Mouse (Mus musculus): ENCODE results near the gene Mcoln1. TPM values are rescaled to one million over a fixed set of nuclear protein-coding genes. Genes with fewer than 3 reads are reported as not detected.
A peak's percentile ranks its signal among the peaks of the same experiment; 100 is the strongest.

The Mcoln1 gene
- 31.3 and 48.1 TPM in 2 replicates for polyA plus RNA-seq (2014; fragmentation: Nextera tagmentation; extraction: Ambion mirVana)

DNA sequence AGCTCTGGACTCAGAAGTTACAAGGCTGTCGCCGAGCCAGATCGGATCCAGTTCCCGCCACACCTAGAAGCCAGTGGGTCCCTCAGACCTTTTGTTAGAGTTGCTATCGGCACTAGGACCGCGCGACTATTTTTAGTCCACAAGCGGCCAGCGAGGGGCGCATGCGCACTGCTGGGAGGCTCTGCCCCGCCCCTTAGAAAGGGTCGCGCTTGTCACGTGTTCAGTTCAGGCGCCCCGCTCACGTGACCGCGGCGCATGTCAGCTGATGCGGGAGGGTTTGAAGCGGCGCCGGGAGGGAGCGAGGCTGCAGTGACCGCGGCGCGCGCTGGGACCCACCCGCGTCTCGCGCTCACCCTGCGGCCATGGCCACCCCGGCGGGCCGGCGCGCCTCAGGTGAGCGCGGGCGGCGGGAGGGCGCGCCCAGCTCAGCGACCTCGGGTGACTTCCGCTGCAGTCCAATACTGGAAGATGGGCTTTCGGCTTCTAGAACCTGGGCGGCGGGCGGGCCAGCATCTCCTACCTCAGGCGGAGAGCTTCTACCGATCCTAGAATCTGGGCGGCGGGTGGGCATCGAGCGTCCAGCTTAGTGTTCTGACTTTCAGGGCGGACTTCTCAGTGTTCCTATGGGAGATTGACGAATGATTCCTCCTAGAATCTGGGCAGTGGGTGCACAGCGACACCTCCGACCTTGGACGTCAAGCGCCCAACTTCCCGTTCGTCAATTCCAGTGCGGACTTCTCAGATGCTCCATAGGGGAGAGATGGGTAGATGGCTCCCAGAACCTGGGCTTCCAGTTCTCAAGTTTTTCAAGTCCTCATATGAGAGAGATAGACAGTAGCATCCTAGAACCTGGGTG lies at the start of gene Mcoln1:
Gene Mcoln1 (plus strand): TSS at position 223 of the 856 bp plus-strand sequence.
- Histone ChIP-seq H3K4me2 (peak within 1 kb of the TSS; percentile 88), H3K9ac (ENCODE audit: low read depth, low read length) (peak within 1 kb of the TSS; percentile 89), H3K4me1 (ENCODE audit: control insufficient read depth, insufficient read depth, low read length) (peaks cover 9% of the 10 kb centered on the region; the same call in 1 of the 2 replicates), H3K27me3 (ENCODE audit: control insufficient read depth, insufficient read depth, low read length) (no peaks in the 10 kb centered on the region), H3K9me3 (replicated peaks; ENCODE audit: control insufficient read depth, low read length) (peaks cover 6% of the 10 kb centered on the region; the same call in 1 of the 2 replicates), H3K36me3 (ENCODE audit: control insufficient read depth, insufficient read depth, low read length) (peaks cover 16% of the 10 kb centered on the region), H3K4me3 (ENCODE audit: low read depth, low read length) (peak within 1 kb of the TSS; percentile 88), H3K27ac (ENCODE audit: low read depth, low read length) (peak within 1 kb of the TSS; percentile 90)
- WGBS (ENCODE audit: insufficient replicate concordance): under 1% methylated on average over 70 of the region's 70 CpGs
- ATAC-seq (replicated peaks; ENCODE audit: insufficient number of reproducible peaks, low FRiP score, low TSS enrichment): peak; percentile 89

DNA sequence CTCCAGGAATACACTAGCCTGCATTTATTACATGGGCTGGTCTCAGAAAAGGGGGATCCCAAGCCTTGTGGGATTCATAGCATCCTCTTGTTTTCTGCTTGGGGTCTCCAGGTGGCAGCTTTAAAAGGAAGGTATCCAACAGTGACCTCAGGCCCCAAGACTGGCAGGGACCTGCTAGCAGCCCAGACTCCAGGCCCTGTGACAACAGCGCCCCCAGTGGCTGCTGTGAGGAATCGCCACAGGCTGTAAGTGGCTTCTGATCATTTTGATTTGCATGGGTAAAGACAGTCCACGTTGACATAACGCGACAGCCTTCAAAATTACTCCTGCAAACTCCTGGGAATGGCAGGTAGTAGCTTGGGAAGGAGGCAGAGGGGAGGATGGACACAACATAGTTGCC lies 49.6 kb upstream of the Mcoln1 start:
- 38% methylated on average over 5 of the region's 5 CpGs for WGBS (ENCODE audit: insufficient replicate concordance)
- H3K27ac ChIP-seq (ENCODE audit: low read depth, low read length): no peak overlapping the region
- peaks cover 29% of the 10 kb centered on the region for H3K36me3 ChIP-seq (ENCODE audit: control insufficient read depth, insufficient read depth, low read length)

DNA sequence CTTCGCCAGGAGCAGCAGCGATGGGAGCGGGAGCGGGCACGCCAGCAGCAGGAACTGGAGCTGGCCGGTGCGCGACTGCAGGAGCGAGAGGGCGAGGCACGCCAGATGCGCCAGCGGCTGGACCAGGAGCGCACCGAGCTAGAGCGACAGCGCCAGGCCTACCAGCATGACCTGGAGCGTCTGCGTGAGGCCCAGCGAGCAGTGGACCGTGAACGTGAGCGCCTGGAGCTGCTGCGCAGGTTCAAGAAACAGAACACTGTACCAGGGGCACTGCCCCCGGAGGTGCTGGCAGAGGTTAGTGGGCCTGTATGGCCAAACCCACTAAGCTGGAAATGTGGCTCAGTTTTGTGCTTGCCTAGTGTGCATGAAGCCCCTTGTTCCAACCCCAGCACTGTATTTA lies 48.3 kb upstream of the Mcoln1 start:
- no peak overlapping the region for H3K4me3 ChIP-seq (ENCODE audit: low read depth, low read length)
- no peaks in the 10 kb centered on the region for H3K27me3 ChIP-seq (ENCODE audit: control insufficient read depth, insufficient read depth, low read length)
- H3K27ac ChIP-seq (ENCODE audit: low read depth, low read length): no peak overlapping the region
- no peaks in the 10 kb centered on the region for H3K9me3 ChIP-seq (replicated peaks; ENCODE audit: control insufficient read depth, low read length)
- H3K4me1 ChIP-seq (ENCODE audit: control insufficient read depth, insufficient read depth, low read length): no peaks in the 10 kb centered on the region
- WGBS (ENCODE audit: insufficient replicate concordance): 94% methylated on average over 25 of the region's 25 CpGs
- no peak overlapping the region for H3K4me2 ChIP-seq
- peaks cover 38% of the 10 kb centered on the region for H3K36me3 ChIP-seq (ENCODE audit: control insufficient read depth, insufficient read depth, low read length)
- no peak for ATAC-seq (replicated peaks; ENCODE audit: insufficient number of reproducible peaks, low FRiP score, low TSS enrichment)
- no peak overlapping the region for H3K9ac ChIP-seq (ENCODE audit: low read depth, low read length)

More for the DNA sequence above, 49.6 kb upstream of the Mcoln1 start:
- no peak overlapping the region for H3K9ac ChIP-seq (ENCODE audit: low read depth, low read length)
- H3K4me2 ChIP-seq: no peak overlapping the region
- ATAC-seq (replicated peaks; ENCODE audit: insufficient number of reproducible peaks, low FRiP score, low TSS enrichment): no peak
- no peaks in the 10 kb centered on the region for H3K4me1 ChIP-seq (ENCODE audit: control insufficient read depth, insufficient read depth, low read length)
- H3K4me3 ChIP-seq (ENCODE audit: low read depth, low read length): no peak overlapping the region
- H3K9me3 ChIP-seq (replicated peaks; ENCODE audit: control insufficient read depth, low read length): no peaks in the 10 kb centered on the region
- no peaks in the 10 kb centered on the region for H3K27me3 ChIP-seq (ENCODE audit: control insufficient read depth, insufficient read depth, low read length)

DNA sequence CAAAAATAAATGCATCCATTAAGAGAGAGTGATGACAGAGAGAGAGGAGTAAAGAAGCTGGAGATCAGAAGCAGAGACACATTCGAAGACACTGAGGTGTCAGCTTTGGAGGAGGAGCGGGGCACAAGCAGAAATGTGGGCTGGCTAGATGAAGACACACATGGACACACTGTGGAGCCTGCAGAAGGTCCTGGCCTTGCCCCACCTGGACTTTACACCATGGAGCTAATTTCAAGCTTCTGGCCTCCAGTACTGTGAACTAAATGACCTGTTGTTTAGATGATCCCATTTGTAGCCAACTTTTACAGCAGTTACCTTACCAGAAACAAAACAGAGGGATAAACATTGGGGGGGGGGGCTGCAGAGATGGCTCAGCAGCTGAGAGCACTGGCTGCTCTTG lies 37.0 kb upstream of the Mcoln1 start:
- H3K9ac ChIP-seq (ENCODE audit: low read depth, low read length): no peak overlapping the region
- H3K36me3 ChIP-seq (ENCODE audit: control insufficient read depth, insufficient read depth, low read length): peaks cover 6% of the 10 kb centered on the region; the same call in 1 of the 2 replicates
- H3K4me1 ChIP-seq (ENCODE audit: control insufficient read depth, insufficient read depth, low read length): no peaks in the 10 kb centered on the region
- H3K4me3 ChIP-seq (ENCODE audit: low read depth, low read length): no peak overlapping the region
- H3K4me2 ChIP-seq: no peak overlapping the region
- WGBS (ENCODE audit: insufficient replicate concordance): 85% methylated on average over 2 of the region's 2 CpGs
- ATAC-seq (replicated peaks; ENCODE audit: insufficient number of reproducible peaks, low FRiP score, low TSS enrichment): no peak
- H3K27ac ChIP-seq (ENCODE audit: low read depth, low read length): no peak overlapping the region
- no peaks in the 10 kb centered on the region for H3K9me3 ChIP-seq (replicated peaks; ENCODE audit: control insufficient read depth, low read length)
- H3K27me3 ChIP-seq (ENCODE audit: control insufficient read depth, insufficient read depth, low read length): no peaks in the 10 kb centered on the region

DNA sequence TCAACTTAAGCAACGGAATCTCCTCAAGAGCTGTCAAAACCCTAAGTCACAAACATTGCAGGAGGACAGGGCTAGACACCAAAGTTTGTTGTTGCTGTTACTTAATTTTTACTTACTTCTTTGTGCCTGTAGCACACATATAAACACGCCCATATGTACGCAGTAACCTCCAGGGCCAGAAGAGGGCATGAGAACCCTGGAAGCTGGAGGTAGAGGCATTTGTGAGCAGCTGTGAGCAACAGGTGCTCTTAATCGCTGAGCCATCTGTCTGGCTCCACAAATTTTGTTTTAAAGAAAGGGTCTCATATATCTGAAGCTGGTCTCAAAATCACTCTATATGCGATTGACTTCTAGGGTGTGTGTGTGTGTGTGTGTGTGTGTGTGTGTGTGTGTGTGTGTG lies 35.9 kb upstream of the Mcoln1 start:
- no peaks in the 10 kb centered on the region for H3K9me3 ChIP-seq (replicated peaks; ENCODE audit: control insufficient read depth, low read length)
- no peak overlapping the region for H3K9ac ChIP-seq (ENCODE audit: low read depth, low read length)
- H3K27ac ChIP-seq (ENCODE audit: low read depth, low read length): no peak overlapping the region
- no peaks in the 10 kb centered on the region for H3K27me3 ChIP-seq (ENCODE audit: control insufficient read depth, insufficient read depth, low read length)
- peaks cover 4% of the 10 kb centered on the region; the same call in 1 of the 2 replicates for H3K36me3 ChIP-seq (ENCODE audit: control insufficient read depth, insufficient read depth, low read length)
- no peak for ATAC-seq (replicated peaks; ENCODE audit: insufficient number of reproducible peaks, low FRiP score, low TSS enrichment)
- H3K4me2 ChIP-seq: no peak overlapping the region
- WGBS (ENCODE audit: insufficient replicate concordance): 57% methylated on average over 5 of the region's 5 CpGs
- no peaks in the 10 kb centered on the region for H3K4me1 ChIP-seq (ENCODE audit: control insufficient read depth, insufficient read depth, low read length)
- H3K4me3 ChIP-seq (ENCODE audit: low read depth, low read length): no peak overlapping the region

DNA sequence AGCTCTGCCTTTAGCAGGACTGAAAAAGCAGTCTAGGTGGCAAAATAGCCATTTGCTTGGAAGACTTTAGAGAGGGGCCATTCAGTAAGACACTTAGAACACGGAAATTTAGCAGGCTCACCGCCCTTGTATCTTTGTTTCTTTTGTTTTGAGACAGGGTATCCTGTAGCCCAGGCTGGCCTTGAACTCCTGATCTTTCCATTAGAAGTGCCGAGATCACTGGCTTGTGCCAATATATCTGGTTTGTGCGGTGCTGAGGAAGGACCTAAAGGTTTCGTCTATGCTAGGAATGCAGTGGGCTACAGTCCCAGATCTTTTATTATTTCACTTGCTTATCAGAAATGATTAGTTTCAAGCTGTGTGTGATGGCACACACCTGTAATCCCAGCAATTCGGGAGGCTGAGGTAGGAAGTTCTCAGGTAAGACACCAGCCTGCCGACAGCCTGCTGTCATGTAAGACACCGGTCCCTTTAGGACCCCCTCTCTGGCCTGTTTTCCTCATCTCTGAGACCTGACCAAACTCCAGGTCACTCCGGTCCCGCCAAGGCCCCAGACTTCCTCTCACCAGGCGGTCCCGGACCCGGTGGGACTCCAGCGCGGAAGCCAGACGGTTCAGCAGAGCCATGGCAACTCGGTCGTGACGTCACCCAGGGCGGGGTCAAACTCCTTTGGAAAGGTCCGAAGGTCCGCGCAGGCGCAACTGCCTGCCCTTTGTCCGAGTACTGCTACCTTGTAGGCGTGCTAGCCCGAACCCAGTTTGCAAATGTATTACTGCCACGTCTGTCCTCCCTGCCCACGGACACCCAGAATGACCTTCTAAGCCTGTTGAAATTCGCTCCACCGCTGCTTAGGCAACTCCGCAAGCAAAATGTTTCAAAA lies 33.0 kb upstream of the Mcoln1 start, which contains the start of gene Pex11g:
Gene Pex11g (minus strand): TSS at position 675 of the 880 bp plus-strand sequence.
- H3K4me2 ChIP-seq: peak within 1 kb of the TSS; percentile 76
- peak; percentile 95 for ATAC-seq (replicated peaks; ENCODE audit: insufficient number of reproducible peaks, low FRiP score, low TSS enrichment)
- H3K4me3 ChIP-seq (ENCODE audit: low read depth, low read length): peak within 1 kb of the TSS; percentile 56
- H3K9ac ChIP-seq (ENCODE audit: low read depth, low read length): peak within 1 kb of the TSS; percentile 77
- WGBS (ENCODE audit: insufficient replicate concordance): 6% methylated on average over 32 of the region's 32 CpGs
- no peaks in the 10 kb centered on the region for H3K27me3 ChIP-seq (ENCODE audit: control insufficient read depth, insufficient read depth, low read length)
- no peaks in the 10 kb centered on the region for H3K4me1 ChIP-seq (ENCODE audit: control insufficient read depth, insufficient read depth, low read length)
- H3K27ac ChIP-seq (ENCODE audit: low read depth, low read length): peak within 1 kb of the TSS; percentile 73
- H3K36me3 ChIP-seq (ENCODE audit: control insufficient read depth, insufficient read depth, low read length): peaks cover 4% of the 10 kb centered on the region; the same call in 1 of the 2 replicates
- H3K9me3 ChIP-seq (replicated peaks; ENCODE audit: control insufficient read depth, low read length): no peaks in the 10 kb centered on the region

DNA sequence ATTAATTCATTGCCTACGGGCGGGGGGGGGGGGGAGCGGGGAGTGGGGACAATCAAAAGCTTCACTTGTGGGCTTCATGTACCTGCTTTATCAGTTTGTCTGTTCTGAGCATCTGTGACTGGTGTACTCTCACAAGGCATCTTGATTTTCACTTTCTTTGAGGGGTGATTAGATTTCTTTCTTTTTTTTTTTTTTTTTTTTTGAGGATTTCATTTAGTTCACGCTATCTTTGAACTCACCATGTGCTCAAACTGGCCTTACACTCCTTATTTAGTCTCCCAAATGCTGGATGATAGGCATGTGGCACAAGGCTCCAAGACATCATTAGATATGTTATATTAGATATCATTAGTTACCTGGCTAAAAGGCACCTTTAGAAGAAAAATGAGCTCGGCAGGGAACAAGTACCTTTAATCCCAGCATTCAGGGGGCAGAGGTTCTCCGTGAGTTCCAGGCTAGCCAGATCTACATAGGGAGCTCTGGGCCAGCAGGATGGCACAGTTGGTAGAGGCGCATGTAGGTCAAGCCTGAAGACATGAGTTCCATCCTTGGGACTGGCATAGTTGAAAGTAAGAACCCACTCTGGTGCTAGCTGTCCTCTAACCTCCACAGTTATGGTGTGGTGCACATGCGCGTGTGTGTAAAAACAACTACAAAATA lies 32.2 kb upstream of the Mcoln1 start:
- ATAC-seq (replicated peaks; ENCODE audit: insufficient number of reproducible peaks, low FRiP score, low TSS enrichment): 0 out of 2 replicates have a peak, but pooled peaks have one; percentile 20
- peak overlapping the region; percentile 76 for H3K4me2 ChIP-seq

DNA sequence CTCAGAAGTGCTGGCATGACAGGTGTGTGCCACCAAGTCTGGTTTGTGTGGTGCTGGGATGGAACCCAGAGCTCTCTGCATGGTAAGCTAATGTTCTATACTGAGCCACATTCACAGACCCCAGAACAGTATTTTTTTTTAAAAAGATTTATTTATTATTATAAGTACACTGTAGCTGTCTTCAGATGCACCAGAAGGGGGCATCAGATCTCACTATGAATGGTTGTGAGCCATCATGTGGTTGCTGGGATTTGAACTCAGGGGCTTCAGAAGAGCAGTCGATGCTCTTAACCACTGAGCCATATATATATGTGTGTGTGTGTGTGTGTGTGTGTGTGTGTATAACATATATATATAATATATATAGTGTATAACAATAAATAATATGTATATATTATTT lies 31.4 kb upstream of the Mcoln1 start:
- Histone ChIP-seq H3K4me1 (ENCODE audit: control insufficient read depth, insufficient read depth, low read length) (no peaks in the 10 kb centered on the region), H3K9ac (ENCODE audit: low read depth, low read length) (no peak overlapping the region), H3K9me3 (replicated peaks; ENCODE audit: control insufficient read depth, low read length) (no peaks in the 10 kb centered on the region), H3K4me3 (ENCODE audit: low read depth, low read length) (no peak overlapping the region), H3K27me3 (ENCODE audit: control insufficient read depth, insufficient read depth, low read length) (no peaks in the 10 kb centered on the region), H3K4me2 (no peak overlapping the region), H3K27ac (ENCODE audit: low read depth, low read length) (no peak overlapping the region), H3K36me3 (ENCODE audit: control insufficient read depth, insufficient read depth, low read length) (no peaks in the 10 kb centered on the region)
- WGBS (ENCODE audit: insufficient replicate concordance): 78% methylated on average over 1 of the region's 1 CpGs
- no peak for ATAC-seq (replicated peaks; ENCODE audit: insufficient number of reproducible peaks, low FRiP score, low TSS enrichment)

More for the DNA sequence above, 32.2 kb upstream of the Mcoln1 start:
- H3K9ac ChIP-seq (ENCODE audit: low read depth, low read length): peak overlapping the region; percentile 77
- 50% methylated on average over 9 of the region's 9 CpGs for WGBS (ENCODE audit: insufficient replicate concordance)
- H3K27me3 ChIP-seq (ENCODE audit: control insufficient read depth, insufficient read depth, low read length): no peaks in the 10 kb centered on the region
- peak overlapping the region; percentile 73 for H3K27ac ChIP-seq (ENCODE audit: low read depth, low read length)
- H3K36me3 ChIP-seq (ENCODE audit: control insufficient read depth, insufficient read depth, low read length): no peaks in the 10 kb centered on the region
- peak overlapping the region; percentile 56 for H3K4me3 ChIP-seq (ENCODE audit: low read depth, low read length)
- no peaks in the 10 kb centered on the region for H3K9me3 ChIP-seq (replicated peaks; ENCODE audit: control insufficient read depth, low read length)
- no peaks in the 10 kb centered on the region for H3K4me1 ChIP-seq (ENCODE audit: control insufficient read depth, insufficient read depth, low read length)

All from heart, embryonic 11.5 days (tissue).